Mouse (Mus musculus): ENCODE results near the gene Xirp1. TPM values are rescaled to one million over a fixed set of nuclear protein-coding genes. Genes with fewer than 3 reads are reported as not detected.

The Xirp1 gene
- total and polyA plus RNA-seq, 3 experiments = not detected

GRCm38 (mm10) chr9:120024625-120025024 is 1.2 kb upstream of the Xirp1 start:
- H3K9ac ChIP-seq (ENCODE audit: control insufficient read depth, low read depth, low read length, poor library complexity, severe bottlenecking) = no peak overlapping the region
- no peaks in the 10 kb centered on the region; a peak in 2 of 4 replicates for H3K27me3 ChIP-seq (ENCODE audit: control insufficient read depth in 1 of 2, insufficient read depth in 2 of 2, low read length in 2 of 2)
- TF ChIP-seq UBTF (IDR thresholded peaks at IDR 0.05; ENCODE audit: borderline replicate concordance, insufficient read depth, low read depth, low read length) (no peak), HCFC1 (IDR thresholded peaks at IDR 0.05; ENCODE audit: low read depth, low read length) (no peak), SIN3A (IDR thresholded peaks at IDR 0.05; ENCODE audit: low read length) (no peak), JUND (IDR thresholded peaks at IDR 0.05; ENCODE audit: low read depth, low read length) (no peak), USF1 (IDR thresholded peaks at IDR 0.05; ENCODE audit: low read depth, low read length) (no peak), ELF1 (IDR thresholded peaks at IDR 0.05; ENCODE audit: low read depth, low read length) (no peak), NELFE (IDR thresholded peaks at IDR 0.05; ENCODE audit: low read depth, low read length) (no peak), MXI1 (IDR thresholded peaks at IDR 0.05; ENCODE audit: low read depth, low read length) (no peak), MYC (IDR thresholded peaks at IDR 0.05; ENCODE audit: low read depth, low read length) (no peak), POLR2AphosphoS2 (IDR thresholded peaks at IDR 0.05; ENCODE audit: low read length) (no peak), MAX (IDR thresholded peaks at IDR 0.05; ENCODE audit: low read length) (no peak), CHD2 (IDR thresholded peaks at IDR 0.05; ENCODE audit: low read length) (no peak), TBP (IDR thresholded peaks at IDR 0.05; ENCODE audit: low read depth, low read length) (no peak), EP300 (IDR thresholded peaks at IDR 0.05; ENCODE audit: low read depth in 1 of 2, low read length in 2 of 2) (no peak), ETS1 (IDR thresholded peaks at IDR 0.05; ENCODE audit: low read depth, low read length) (no peak), MAFK (IDR thresholded peaks at IDR 0.05; ENCODE audit: borderline replicate concordance, low read depth, low read length) (no peak), POLR2A (IDR thresholded peaks at IDR 0.05; ENCODE audit: control insufficient read depth in 1 of 2, insufficient read depth in 1 of 2, low read depth in 1 of 2, low read length in 2 of 2, poor library complexity in 1 of 2) (no peak), ZMIZ1 (IDR thresholded peaks at IDR 0.05; ENCODE audit: low read depth, low read length) (no peak)
- DNase-seq (ENCODE audit: low read depth, low spot score) = no peak
- no peak overlapping the region for H3K4me3 ChIP-seq (ENCODE audit: control insufficient read depth in 1 of 2, insufficient read depth in 1 of 2, low read depth in 2 of 2, low read length in 2 of 2)
- H3K9me3 ChIP-seq (replicated peaks; ENCODE audit: insufficient read depth, low read length) = no peaks in the 10 kb centered on the region
- peaks cover 0 to 2% of the 10 kb centered on the region in 2 experiments; a peak in 1 of 4 replicates for H3K4me1 ChIP-seq (ENCODE audit: control insufficient read depth in 1 of 2, insufficient read depth in 2 of 2, low read length in 2 of 2)
- no peaks in the 10 kb centered on the region for H3K36me3 ChIP-seq (ENCODE audit: control insufficient read depth in 1 of 2, insufficient read depth in 2 of 2, low read length in 2 of 2)
- H3K27ac ChIP-seq (ENCODE audit: control insufficient read depth, low read depth, low read length) = no peak overlapping the region
- no peaks in the 10 kb centered on the region for H3K79me2 ChIP-seq (ENCODE audit: control insufficient read depth, insufficient read depth, low read length, poor library complexity)

DNA sequence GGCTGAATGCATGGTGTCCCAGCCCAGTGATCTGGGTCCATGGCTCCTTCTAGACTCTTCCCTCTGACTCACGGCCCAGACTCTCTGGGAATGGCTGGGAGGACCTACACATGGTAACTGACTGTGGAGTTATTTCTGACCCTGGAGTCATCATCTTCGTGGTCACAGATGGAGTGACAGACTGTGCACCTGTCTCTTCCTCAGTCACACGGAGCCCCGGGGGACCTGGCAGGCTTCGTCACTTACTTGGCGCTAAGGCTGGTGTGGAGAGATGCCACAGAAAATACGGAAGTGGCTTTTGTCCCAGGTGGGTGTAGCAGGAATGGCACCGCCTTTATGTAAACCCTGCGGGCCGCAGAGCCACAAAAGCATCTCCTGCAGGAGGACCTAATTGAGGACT is 773 bp upstream of the Xirp1 start:
- Histone ChIP-seq H3K36me3 (ENCODE audit: control insufficient read depth in 1 of 2, insufficient read depth in 2 of 2, low read length in 2 of 2) (no peaks in the 10 kb centered on the region), H3K4me1 (ENCODE audit: control insufficient read depth in 1 of 2, insufficient read depth in 2 of 2, low read length in 2 of 2) (peaks cover 0 to 2% of the 10 kb centered on the region in 2 experiments; a peak in 1 of 4 replicates), H3K9me3 (replicated peaks; ENCODE audit: insufficient read depth, low read length) (no peaks in the 10 kb centered on the region), H3K27me3 (ENCODE audit: control insufficient read depth in 1 of 2, insufficient read depth in 2 of 2, low read length in 2 of 2) (no peaks in the 10 kb centered on the region; a peak in 2 of 4 replicates), H3K9ac (ENCODE audit: control insufficient read depth, low read depth, low read length, poor library complexity, severe bottlenecking) (no peak overlapping the region), H3K79me2 (ENCODE audit: control insufficient read depth, insufficient read depth, low read length, poor library complexity) (no peaks in the 10 kb centered on the region), H3K27ac (ENCODE audit: control insufficient read depth, low read depth, low read length) (no peak overlapping the region), H3K4me3 (ENCODE audit: control insufficient read depth in 1 of 2, insufficient read depth in 1 of 2, low read depth in 2 of 2, low read length in 2 of 2) (no peak overlapping the region)
- TF ChIP-seq POLR2AphosphoS2 (IDR thresholded peaks at IDR 0.05; ENCODE audit: low read length) = no peak
- TF ChIP-seq KAT2A (conservative IDR thresholded peaks at IDR 0.05; ENCODE audit: low read depth, low read length) = no peak
- TF ChIP-seq POLR2A (IDR thresholded peaks at IDR 0.05; ENCODE audit: control insufficient read depth in 1 of 2, insufficient read depth in 1 of 2, low read depth in 1 of 2, low read length in 2 of 2, poor library complexity in 1 of 2) = no peak
- TF ChIP-seq MAX (IDR thresholded peaks at IDR 0.05; ENCODE audit: low read length) = no peak
- no peak for TF ChIP-seq USF1 (IDR thresholded peaks at IDR 0.05; ENCODE audit: low read depth, low read length)
- no peak for TF ChIP-seq TCF12 (IDR thresholded peaks at IDR 0.05; ENCODE audit: low read depth, low read length)
- TF ChIP-seq NRF1 (IDR thresholded peaks at IDR 0.05; ENCODE audit: insufficient read depth, low read depth, low read length, poor library complexity, severe bottlenecking) = no peak
- no peak for TF ChIP-seq USF2 (IDR thresholded peaks at IDR 0.05; ENCODE audit: borderline replicate concordance in 1 of 2, insufficient read depth in 1 of 2, low read depth in 1 of 2, low read length in 2 of 2)
- no peak for TF ChIP-seq MXI1 (IDR thresholded peaks at IDR 0.05; ENCODE audit: low read depth, low read length)
- no peak for TF ChIP-seq NELFE (IDR thresholded peaks at IDR 0.05; ENCODE audit: low read depth, low read length)
- TF ChIP-seq SIN3A (IDR thresholded peaks at IDR 0.05; ENCODE audit: low read length) = no peak
- no peak for TF ChIP-seq RAD21 (IDR thresholded peaks at IDR 0.05; ENCODE audit: low read depth, low read length)
- no peak for TF ChIP-seq UBTF (IDR thresholded peaks at IDR 0.05; ENCODE audit: borderline replicate concordance, insufficient read depth, low read depth, low read length)
- TF ChIP-seq E2F4 (IDR thresholded peaks at IDR 0.05; ENCODE audit: borderline replicate concordance, low read depth, low read length) = no peak
- TF ChIP-seq ZC3H11A (IDR thresholded peaks at IDR 0.05; ENCODE audit: low read depth, low read length) = no peak
- no peak for TF ChIP-seq MAZ (IDR thresholded peaks at IDR 0.05; ENCODE audit: low read depth, low read length)
- no peak for DNase-seq (ENCODE audit: low read depth, low spot score)
